Mouse (Mus musculus) spleen, adult 2 months (tissue): ENCODE measurements around the gene Prkn. TPM values are rescaled to one million over a fixed set of nuclear protein-coding genes. Genes with fewer than 3 reads are reported as not detected.

Experiments
- DNase-seq, 2 experiments: peaks; one replicate each; pipeline versions ENCODE4 v3.0.0 to v3.0.0-alpha.2; 2012 to 2021; ENCODE audit warnings: low spot score in 2 of 2, low read depth in 1 of 2
- H3K27ac ChIP-seq: fragments of 200-500 bp; 2 replicates; pipeline ENCODE4 v1.5.1; 2012; ENCODE audit warnings: low read length, inconsistent platforms; ENCODE audit not compliant: insufficient read depth
- H3K27me3 ChIP-seq: fragments of 200-500 bp; 2 replicates; pipeline ENCODE4 v1.6.1; 2012; ENCODE audit warnings: mild to moderate bottlenecking, moderate library complexity, low read length, inconsistent platforms; ENCODE audit not compliant: control insufficient read depth, insufficient read depth
- H3K36me3 ChIP-seq: fragments of 200-500 bp; 2 replicates; pipeline ENCODE4 v1.6.1; 2012; ENCODE audit warnings: mild to moderate bottlenecking, low read length, inconsistent platforms; ENCODE audit not compliant: control insufficient read depth, insufficient read depth
- H3K4me1 ChIP-seq: fragments of 200-500 bp; 2 replicates; pipeline ENCODE4 v1.6.1; 2011; ENCODE audit warnings: inconsistent platforms; ENCODE audit not compliant: control insufficient read depth, insufficient read depth, insufficient read length
- H3K4me3 ChIP-seq: fragments of 200-500 bp; 2 replicates; pipeline ENCODE4 v1.5.1; 2011; ENCODE audit warnings: mild to moderate bottlenecking, inconsistent platforms; ENCODE audit not compliant: insufficient read depth, insufficient read length; ENCODE audit errors: extremely low read depth
- CTCF ChIP-seq: fragments of 200-500 bp; IDR thresholded peaks from 2 replicates; pipeline ENCODE4 v1.5.1; 2011; ENCODE audit warnings: mild to moderate bottlenecking, inconsistent platforms; ENCODE audit not compliant: insufficient read depth, insufficient read length, insufficient replicate concordance; ENCODE audit errors: extremely low read depth
- POLR2A ChIP-seq: fragments of 200-500 bp; IDR thresholded peaks from 2 replicates; pipeline ENCODE4 v1.6.1; 2011; ENCODE audit warnings: low read depth, low read length, inconsistent platforms
- WGBS: fragments of 180-500 bp; shearing (Covaris S2); methylation state at CpG from one replicate; pipeline ENCODE4 v1.1.7; 2018; 5-methylcytosine and 5-hydroxymethylcytosine counted together
- polyA plus RNA-seq: library from polyadenylated mRNA; depleted of rRNA; stranded (reverse); fragments of >200 nt; gene quantifications from 2 replicates; pipeline ENCODE4 v1.2.3, GENCODE M21; 2012

Prkn gene
- polyA plus RNA-seq, 1 experiment: 0.72 TPM

DNA sequence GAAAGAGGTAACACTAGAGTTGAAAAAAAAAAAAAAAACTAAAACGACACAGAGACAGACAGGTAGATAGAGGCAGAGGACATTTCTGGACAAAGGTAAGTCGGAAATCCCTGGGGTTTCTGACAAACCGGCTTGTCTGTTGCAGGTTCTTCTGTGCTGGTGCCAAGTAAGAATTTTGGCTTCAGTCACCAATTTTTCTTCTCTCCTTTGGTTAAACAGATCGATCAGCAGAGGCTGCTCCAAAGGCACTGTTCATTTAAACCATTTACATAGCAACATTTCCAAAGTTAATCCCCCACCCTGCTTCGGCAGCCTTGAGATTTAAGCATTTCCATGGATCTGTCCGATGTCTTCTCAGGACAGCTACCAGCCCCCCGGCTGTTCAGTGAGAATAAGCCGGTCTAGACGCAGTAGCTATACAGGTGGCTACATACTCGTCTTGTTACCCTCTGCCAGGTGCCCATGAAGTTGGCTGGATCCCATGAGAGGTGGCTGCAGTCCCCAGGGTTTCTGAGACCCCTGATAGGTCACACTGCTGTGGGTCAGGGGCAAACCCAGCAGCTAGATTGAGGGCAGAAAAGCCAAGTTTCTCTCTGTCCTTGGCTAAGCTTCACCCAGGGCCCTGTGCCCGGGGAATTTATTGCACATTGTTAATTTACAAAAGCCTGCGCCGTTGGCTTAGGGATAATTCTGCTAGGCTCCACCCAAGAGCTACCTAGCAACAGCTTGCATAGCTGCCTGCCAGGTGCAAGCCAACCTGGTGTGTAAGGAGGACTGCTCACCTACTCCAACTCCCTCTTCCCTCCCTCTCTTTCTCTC lies 1133.0 kb downstream of the Prkn start:
- 66% methylated on average over 13 of the region's 13 CpGs for WGBS
- H3K4me3 ChIP-seq: no peak overlapping the region
- no peak for DNase-seq
- no peak for TF ChIP-seq CTCF
- no peak for TF ChIP-seq POLR2A
- H3K27me3 ChIP-seq: no peaks in the 10 kb centered on the region
- no peaks in the 10 kb centered on the region for H3K36me3 ChIP-seq
- no peak overlapping the region for H3K27ac ChIP-seq
- no peaks in the 10 kb centered on the region for H3K4me1 ChIP-seq

DNA sequence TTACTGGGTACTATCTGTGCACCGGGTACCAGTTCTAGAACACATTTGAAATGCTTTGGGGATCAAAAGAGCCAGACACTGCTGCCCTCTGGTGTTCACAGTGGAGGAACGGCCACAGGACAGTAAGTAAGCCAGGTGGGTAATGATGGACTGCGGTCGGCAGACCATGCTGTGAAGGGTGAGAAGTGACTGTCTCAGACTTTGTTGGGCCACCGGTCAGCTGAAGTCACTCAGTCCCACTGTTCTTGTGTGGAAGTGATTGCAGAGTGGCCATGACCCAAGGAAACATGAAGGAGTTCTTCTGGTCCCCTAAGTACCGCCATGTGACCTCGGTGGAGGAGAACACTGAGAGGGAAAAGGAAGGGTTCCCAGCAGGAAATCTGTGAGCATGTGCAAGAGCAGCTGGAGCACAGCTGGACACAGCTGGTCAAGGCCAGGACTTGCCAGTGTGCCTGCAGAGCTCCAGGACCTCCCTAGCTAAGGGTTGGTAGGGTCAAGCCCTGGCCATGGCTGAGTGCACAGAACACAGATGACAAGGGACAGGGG lies 1135.0 kb downstream of the Prkn start:
- no peak for TF ChIP-seq CTCF
- no peak for TF ChIP-seq POLR2A
- Histone ChIP-seq H3K4me1 (no peaks in the 10 kb centered on the region), H3K27me3 (no peaks in the 10 kb centered on the region), H3K4me3 (no peak overlapping the region), H3K27ac (no peak overlapping the region), H3K36me3 (no peaks in the 10 kb centered on the region)
- no peak for DNase-seq
- WGBS: 39% methylated on average over 7 of the region's 7 CpGs

DNA sequence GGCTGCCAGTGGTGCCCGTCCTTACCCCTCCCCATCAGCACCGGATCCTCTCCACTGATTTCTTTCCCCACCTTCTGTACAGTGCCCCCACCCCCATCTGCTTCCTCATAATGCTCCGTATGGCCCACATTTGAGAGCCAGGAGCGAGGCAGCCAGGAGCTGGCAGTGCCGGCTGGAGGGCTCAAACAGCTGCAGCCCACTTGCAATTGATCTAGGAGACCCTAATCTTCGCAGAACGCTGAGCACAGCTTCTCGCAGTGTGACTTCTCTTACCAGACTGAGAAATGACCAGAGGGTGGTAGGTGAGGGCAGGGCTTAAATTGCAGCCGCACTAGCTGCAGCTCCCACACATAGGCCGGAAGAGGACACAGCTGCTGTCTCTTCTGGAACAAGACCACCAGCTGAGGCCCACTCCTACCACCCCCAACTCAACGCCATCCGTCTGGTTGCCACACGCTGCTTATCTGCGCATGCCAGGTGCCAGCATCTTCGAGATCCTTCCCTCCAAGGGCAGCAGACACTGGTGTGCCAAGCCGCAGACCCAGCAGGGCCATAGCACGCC lies 1138.2 kb downstream of the Prkn start:
- H3K4me3 ChIP-seq: no peak overlapping the region
- WGBS: 47% methylated on average over 17 of the region's 17 CpGs
- H3K27me3 ChIP-seq: no peaks in the 10 kb centered on the region
- no peak overlapping the region for H3K27ac ChIP-seq
- no peak for DNase-seq
- H3K36me3 ChIP-seq: no peaks in the 10 kb centered on the region
- no peaks in the 10 kb centered on the region for H3K4me1 ChIP-seq
- no peak for TF ChIP-seq POLR2A
- no peak for TF ChIP-seq CTCF

DNA sequence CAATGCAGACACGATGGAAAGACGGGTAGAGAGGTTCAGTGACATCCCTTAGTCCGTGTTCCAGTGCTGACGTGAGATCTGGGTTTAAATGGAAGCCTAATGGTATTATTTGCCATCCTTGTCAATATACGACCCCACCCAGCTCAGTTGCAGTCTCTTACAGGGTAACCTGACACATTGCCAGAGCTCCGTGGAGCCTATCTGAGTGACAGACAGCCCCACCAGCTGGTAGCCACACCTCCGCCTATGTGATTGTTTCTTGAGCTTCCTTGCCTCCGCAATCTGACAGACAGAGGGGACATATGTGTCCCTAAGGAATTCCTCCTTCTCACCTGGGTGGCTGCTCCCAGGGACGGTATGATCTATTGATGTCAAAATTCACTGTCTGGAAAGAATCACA lies 1141.5 kb downstream of the Prkn start:
- DNase-seq: no peak
- TF ChIP-seq CTCF (no peak), POLR2A (no peak)
- no peak overlapping the region for H3K4me3 ChIP-seq
- H3K27me3 ChIP-seq: no peaks in the 10 kb centered on the region
- H3K36me3 ChIP-seq: no peaks in the 10 kb centered on the region
- no peaks in the 10 kb centered on the region for H3K4me1 ChIP-seq
- 87% methylated on average over 9 of the region's 9 CpGs for WGBS
- no peak overlapping the region for H3K27ac ChIP-seq

GRCm38 (mm10) chr17:11988110-11988837 lies 1148.1 kb downstream of the Prkn start:
- DNase-seq: no peak
- no peaks in the 10 kb centered on the region for H3K27me3 ChIP-seq
- 79% methylated on average over 14 of the region's 14 CpGs for WGBS
- H3K4me3 ChIP-seq: no peak overlapping the region
- no peaks in the 10 kb centered on the region for H3K36me3 ChIP-seq
- no peaks in the 10 kb centered on the region for H3K4me1 ChIP-seq
- no peak for TF ChIP-seq CTCF
- no peak for TF ChIP-seq POLR2A
- H3K27ac ChIP-seq: no peak overlapping the region

GRCm38 (mm10) chr17:11989296-11989695 lies 1149.1 kb downstream of the Prkn start:
- DNase-seq: no peak
- no peaks in the 10 kb centered on the region for H3K36me3 ChIP-seq
- no peaks in the 10 kb centered on the region for H3K4me1 ChIP-seq
- no peak overlapping the region for H3K27ac ChIP-seq
- no peak for TF ChIP-seq CTCF
- TF ChIP-seq POLR2A: no peak
- no peak overlapping the region for H3K4me3 ChIP-seq
- no peaks in the 10 kb centered on the region for H3K27me3 ChIP-seq
- 81% methylated on average over 4 of the region's 4 CpGs for WGBS
